Mouse (Mus musculus): ENCODE data around the gene H2-K1.
"Not testable (repeated sequence)": the region's sequence is repeated elsewhere in the genome, so short reads cannot be mapped to it uniquely, and the experiment has no call there.

The H2-K1 gene

GRCm38 (mm10) chr17:34026917-34027655 lies 26.9 kb upstream of the H2-K1 start:
- DNase-seq (ENCODE audit: low spot score): no peak

GRCm38 (mm10) chr17:34026221-34026620 lies 26.1 kb upstream of the H2-K1 start:
- DNase-seq (ENCODE audit: low spot score): no peak

DNA sequence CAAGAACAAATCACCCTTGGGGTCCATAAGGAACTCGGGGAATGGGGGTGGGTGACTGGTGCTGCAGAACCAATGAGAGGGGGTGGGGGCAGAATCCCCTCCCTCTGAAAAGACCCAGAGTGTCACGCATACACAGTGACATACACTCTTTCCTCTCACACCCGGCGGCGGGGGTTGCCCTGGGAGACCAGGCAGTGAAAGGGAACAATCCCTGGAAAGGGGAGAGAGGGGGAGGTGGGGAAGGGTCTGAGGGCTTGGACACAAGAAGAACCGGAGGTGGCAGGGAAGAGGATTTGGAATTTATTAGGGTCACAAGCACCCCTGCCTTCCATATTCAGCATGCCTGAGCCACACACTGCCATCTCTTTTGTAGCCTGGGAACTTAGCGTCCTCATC lies 25.6 kb upstream of the H2-K1 start:
- no peak for DNase-seq (ENCODE audit: low spot score)

GRCm38 (mm10) chr17:34024861-34025755 lies 25.0 kb upstream of the H2-K1 start:
- no peak for DNase-seq (ENCODE audit: low spot score)

GRCm38 (mm10) chr17:34024317-34024821 lies 24.2 kb upstream of the H2-K1 start, which contains the start of gene Ring1:
Gene Ring1, minus strand, starts transcription at chr17:34024680.
- DNase-seq (ENCODE audit: low spot score): peak; percentile 83

DNA sequence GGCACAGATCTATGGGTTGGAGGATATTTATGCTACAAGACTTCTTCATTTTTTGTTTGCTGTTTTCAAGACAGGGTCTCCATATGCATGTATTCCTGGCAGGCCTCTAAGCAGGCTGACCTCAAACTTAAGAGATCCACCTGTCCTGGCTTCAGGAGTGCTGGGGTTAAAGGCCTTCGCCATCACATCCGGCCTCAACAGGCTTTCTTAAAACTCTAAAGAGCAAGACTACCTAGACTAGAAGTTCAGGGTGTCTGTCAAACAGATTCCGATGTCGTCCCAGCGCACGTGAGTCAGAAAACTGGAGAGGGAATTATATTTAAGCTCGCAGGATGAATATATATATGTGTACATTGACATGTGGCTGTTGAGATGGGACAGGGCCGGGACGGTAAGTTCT lies 23.5 kb upstream of the H2-K1 start:
- no peak for DNase-seq (ENCODE audit: low spot score)

GRCm38 (mm10) chr17:34022987-34023386 lies 22.8 kb upstream of the H2-K1 start:
- no peak for DNase-seq (ENCODE audit: low spot score)

DNA sequence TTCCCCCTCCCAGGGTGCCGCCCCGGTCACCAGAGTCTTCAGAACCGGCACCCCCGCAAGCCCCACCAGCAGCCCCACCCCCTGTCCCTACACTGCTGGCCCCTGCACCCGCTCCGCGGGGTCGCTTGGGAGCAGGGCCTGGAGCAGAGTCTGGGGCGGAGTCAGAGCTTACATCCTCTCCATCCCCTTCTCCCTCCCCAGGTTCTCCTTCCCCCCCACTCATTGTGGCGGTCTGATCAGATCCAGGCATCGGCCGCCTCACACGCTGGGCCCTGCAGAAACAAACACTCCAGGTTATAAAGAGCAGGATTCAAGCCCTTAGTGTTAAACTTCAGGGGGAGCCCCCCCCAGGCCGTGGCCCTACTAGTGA lies 22.3 kb upstream of the H2-K1 start:
- no peak for DNase-seq (ENCODE audit: low spot score)

GRCm38 (mm10) chr17:34021539-34022413 lies 21.6 kb upstream of the H2-K1 start:
- no peak for DNase-seq (ENCODE audit: low spot score)

DNA sequence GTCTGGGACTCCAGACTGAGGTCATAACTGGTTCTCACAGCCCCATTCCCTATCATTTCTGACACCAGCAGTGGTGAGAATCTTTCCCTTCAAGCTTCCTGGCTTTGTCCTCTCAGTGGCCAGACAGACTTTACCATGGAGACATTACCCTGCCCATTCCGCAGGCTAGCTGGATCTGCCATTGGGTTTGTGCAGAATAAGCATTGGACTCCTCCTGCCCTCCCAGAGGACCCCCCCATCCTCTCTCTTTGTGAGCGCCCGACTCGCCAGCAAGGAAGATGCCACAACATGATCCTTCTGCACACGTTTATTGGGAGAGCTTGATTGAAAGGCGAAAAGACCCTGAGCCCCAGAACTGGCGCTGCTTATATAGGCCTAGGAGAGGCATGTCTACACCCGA lies 13.3 kb upstream of the H2-K1 start:
- no peak for DNase-seq (ENCODE audit: low spot score)

DNA sequence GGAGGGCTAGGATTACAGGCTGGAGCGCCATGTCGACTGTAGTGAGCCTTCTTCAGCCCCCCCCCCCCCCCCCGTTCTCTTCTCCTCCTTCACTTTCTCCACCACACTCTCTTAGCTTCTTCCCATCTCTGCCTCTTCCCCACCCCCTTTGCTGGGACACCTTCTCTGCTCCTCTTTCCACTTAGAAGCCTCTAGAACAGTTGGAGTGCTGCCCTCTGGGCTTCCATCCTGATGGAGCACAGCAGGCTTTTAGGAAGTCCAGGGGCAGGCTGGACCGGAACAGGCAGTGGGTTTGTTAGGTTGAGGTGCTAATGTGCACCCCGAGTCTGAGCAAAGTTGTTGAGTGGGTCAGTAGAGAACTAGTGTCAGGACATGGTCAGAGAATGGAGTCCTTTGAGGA lies 10.0 kb upstream of the H2-K1 start:
- DNase-seq (ENCODE audit: low spot score): no peak

DNA sequence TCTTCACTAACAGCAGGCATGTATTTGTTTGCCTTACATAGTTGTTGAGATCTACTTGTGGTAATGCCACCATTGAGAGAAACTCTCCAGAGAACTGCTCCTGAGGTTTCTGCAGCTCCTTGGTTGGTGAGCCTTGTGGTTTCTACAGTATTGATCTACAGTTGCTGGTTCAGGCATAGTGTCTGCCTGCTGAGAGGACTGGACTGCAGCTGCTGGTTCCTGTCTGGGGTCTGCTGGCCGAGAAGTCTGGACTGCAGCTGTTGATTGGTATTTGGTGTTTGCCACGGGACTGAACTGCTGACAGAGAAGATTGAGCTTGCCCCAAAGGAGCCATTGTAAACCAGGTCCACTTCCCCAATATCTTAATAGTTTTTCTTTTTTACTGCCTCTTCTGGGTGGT lies 6.4 kb upstream of the H2-K1 start:
- no peak for DNase-seq (ENCODE audit: low spot score)

DNA sequence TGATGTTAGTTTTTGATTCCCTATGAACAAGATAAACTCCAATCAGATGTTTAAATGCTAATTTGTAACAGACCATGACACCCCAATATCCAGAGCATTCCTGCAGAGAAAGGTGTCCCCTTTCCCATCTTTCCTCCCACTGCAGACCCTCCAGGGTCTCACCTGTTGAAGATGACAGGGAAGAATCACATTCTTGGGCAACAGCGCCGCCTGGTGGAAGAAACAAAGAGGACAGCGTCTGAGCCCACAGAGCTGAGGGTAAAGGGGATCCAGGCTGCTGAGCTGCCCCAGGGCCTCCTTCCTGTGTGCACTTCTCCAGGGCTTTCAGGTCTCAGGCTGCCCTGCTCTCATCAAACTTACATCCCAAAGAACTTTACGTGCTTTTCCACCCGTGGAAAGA lies 3.3 kb upstream of the H2-K1 start:
- DNase-seq (ENCODE audit: low spot score): no peak

DNA sequence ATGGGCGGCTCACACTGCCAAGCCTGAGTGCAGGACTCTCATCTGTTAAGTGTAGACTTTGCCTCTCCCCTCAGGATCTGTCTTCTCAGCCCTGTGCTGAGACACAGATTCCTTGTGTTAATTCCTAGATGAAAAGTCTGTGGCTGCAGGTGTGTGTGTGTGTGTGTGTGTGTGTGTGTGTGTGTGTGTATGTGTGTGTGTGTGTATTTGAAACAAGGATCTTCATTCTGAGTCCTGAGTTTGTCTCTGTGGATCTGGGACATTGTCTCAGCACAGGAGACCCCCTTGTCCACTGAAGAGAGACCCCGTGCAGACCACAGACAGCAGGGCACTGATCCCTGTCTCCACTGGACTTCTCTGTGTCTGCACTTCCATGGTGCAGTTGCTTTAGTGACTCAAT lies 649 bp upstream of the H2-K1 start:
- DNase-seq (ENCODE audit: low spot score): not testable (repeated sequence)

- DNase-seq (ENCODE audit: low spot score): no peak
Observed at GRCm38 (mm10) chr17:33999341-34000149, 602 bp downstream of the H2-K1 start.

DNA sequence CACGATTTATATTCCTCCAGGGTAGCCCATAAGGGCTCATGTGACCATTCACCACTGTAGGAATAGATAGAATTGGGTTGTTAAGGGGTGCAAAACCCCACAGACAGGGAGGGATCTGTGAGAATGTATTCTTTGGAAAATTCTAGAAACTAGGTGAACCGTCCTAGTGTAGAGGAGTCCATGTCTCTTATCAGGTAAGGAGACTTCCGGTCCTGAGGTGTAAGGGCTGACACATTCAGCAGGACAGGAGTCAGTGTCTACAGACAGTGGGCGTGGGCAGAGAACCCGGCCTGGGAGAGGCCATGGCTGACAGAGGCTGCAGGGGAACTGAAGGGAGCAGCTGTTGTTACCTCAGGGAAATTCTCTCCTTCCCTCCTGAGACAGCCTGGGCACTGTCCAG lies 1.4 kb downstream of the H2-K1 start:
- DNase-seq (ENCODE audit: low spot score): not testable (repeated sequence)

DNA sequence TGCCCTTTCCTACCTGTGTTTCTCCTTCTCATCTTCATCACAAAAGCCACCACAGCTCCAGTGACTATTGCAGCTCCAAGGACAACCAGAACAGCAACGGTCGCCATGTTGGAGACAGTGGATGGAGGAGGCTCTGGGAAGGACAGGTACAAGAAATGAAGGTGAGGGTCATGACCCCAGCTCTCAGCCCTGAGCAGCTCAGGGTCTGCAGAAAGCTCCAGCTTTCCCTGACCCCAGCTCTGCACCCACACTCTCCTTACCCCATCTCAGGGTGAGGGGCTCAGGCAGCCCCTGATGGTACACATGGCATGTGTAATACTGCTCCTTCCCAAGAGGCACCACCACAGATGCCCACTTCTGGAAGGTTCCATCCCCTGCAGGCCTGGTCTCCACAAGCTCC lies 3.1 kb downstream of the H2-K1 start:
- DNase-seq (ENCODE audit: low spot score): not testable (repeated sequence)

GRCm38 (mm10) chr17:33995651-33996050 lies 4.5 kb downstream of the H2-K1 start:
- DNase-seq (ENCODE audit: low spot score): no peak

GRCm38 (mm10) chr17:33994959-33995358 lies 5.2 kb downstream of the H2-K1 start:
- no peak for DNase-seq (ENCODE audit: low spot score)

DNA sequence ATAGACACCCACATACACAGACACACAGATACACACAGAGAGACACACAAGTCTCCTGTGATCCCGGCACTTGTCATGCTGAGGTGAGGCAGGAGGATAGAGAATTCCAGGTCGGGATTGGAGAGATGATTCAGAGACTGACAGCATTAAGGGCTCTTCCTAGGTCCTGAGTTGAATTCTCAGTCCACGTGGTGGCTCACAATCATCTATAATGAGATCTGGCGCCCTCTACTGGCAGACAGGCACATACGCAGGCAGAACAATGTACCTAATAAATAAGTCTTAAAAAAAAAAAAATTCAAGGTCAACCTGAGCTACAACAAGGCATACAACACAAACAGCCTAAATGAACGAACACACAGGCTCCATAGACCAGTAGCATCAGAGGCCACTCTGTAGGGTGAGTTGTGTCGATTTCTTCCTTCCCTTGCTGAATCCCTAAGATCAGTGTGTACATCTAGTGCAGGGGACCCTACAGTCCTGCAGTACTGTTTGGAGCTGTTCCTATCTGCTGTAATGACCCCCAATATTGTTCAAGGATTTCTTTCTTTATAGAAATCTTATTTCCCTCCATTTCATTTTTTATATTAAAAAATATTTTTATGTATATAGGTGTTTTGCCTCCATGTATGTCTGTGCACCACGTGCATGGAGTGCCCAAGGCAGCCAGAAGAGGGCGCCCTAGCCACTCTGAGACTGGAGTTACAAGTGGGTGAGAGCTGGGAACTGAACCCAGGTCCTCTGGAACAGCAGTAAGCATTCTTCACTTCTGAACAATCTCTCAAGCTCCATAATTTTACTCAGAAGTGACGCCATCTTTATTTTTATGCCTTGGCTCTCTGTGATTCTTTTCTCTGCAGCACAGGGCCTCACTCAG lies 8.1 kb downstream of the H2-K1 start:
- no peak for DNase-seq (ENCODE audit: low spot score)
